Mouse (Mus musculus) right cerebral cortex, postnatal 10 days (tissue): Measurements from ENCODE around the gene Il1r2.

Experiments used
- DNase-seq, 2 experiments: peaks; one replicate each; pipeline ENCODE4 v3.0.0; 2021; ENCODE audit warnings: low spot score in 2 of 2

Il1r2 gene

GRCm38 (mm10) chr1:40059122-40059774 lies 14.6 kb upstream of the Il1r2 start:
- DNase-seq, result no peak

- no peak for DNase-seq
Measured at GRCm38 (mm10) chr1:40061359-40061758, 12.5 kb upstream of the Il1r2 start.

- DNase-seq, result no peak
Measured at GRCm38 (mm10) chr1:40063409-40063808, 10.5 kb upstream of the Il1r2 start.

GRCm38 (mm10) chr1:40064508-40064907 lies 9.4 kb upstream of the Il1r2 start:
- DNase-seq, result no peak

DNA sequence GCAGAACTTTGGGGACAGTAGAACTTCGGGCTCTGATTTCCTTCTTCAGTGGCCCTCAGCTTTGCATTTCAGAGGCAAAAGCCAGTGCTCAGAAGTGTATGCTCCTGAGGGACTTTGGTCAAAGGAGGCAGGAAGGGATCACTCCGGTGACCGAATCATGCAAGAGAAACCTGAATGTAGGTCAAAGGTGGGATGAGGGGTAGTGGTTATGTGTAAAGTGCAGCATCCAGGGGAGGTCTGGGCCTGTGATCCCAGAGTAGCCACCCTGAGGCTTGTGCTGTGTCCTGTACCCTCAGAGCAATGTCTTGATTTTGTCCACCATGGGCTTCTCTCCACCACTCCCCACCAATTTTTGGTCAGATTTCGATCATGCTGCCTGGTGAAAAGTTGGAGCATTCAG lies 1.3 kb upstream of the Il1r2 start:
- no peak for DNase-seq

DNA sequence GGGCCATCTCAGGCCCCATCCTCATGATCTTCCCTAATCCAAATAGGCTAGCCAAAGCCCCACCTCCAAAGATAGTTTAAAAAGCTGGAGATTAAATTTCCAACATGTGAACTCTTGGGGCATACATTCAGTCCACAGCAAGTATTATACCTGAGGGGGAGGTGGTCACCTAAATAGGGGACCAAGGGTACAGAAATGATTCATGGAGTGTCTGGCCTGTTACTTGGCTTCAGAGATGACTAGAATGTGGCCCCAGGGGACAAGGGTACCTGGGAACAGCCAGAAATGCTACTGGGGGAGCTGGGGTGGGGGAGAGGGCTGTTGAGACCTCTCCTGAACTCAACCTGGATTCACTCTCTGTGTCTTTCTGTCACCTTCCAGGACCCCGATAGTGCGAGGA lies 3.4 kb downstream of the Il1r2 start:
- no peak for DNase-seq

DNA sequence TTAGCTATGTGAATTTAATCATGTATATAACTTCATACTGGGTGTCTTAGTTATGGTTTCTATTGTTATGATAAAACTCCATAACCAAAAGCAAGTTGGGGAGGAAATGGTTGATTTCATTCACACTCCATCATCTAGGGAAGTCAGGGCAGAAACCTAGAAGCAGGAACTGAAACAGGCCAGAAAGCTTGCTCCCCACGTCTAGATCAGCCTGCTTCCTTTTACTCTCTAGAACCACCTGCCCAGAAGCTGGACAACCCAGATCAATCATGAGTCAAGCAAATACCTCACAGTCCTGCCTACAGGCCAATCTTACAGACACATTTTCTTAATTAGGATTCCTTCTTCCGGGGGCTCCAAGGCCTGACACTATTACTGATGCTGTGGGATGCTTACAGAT lies 7.2 kb downstream of the Il1r2 start:
- no peak for DNase-seq

DNA sequence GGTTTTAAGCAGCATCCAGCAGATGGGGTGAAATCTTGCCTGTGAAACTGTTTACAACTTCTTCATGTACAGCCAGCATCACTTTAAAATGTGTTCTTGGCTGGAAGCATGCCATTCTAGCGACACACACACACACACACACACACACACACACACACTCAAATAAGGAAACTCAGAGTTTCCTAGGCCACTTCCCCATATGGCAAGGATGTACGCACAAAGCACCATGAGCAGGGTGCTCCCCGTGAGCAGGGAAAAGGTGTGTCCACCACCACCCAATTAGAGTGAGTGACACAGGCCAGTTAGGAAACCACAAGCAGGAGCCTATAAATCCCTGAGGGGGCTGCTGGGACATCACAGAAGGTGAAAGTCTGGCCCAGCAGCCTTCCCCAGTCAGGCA lies 10.5 kb downstream of the Il1r2 start:
- peak; percentile 60 to 65 for DNase-seq

- peak; percentile 82 to 87 for DNase-seq
Measured at GRCm38 (mm10) chr1:40085403-40086182, 11.7 kb downstream of the Il1r2 start.

DNA sequence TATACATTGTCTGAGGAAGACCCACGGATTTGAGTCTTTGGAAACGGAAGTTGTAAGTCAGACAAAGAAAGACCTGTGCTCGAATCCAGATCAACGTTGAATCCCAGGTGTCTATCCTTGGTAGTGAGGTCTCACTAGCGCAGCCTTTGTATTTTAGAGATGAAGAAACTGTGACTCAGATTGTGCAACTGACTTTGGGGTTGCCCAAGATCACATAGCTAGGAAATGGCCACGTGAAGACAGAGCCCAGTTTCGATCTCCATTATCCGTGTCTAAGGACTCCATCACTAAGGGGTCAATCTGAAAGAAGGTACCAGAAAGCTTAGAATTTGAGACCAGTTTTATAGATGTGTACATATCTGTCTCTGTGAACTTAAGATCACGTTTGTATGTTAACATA lies 17.3 kb downstream of the Il1r2 start:
- DNase-seq, result no peak

GRCm38 (mm10) chr1:40092541-40092940 lies 18.7 kb downstream of the Il1r2 start:
- DNase-seq, result no peak

DNA sequence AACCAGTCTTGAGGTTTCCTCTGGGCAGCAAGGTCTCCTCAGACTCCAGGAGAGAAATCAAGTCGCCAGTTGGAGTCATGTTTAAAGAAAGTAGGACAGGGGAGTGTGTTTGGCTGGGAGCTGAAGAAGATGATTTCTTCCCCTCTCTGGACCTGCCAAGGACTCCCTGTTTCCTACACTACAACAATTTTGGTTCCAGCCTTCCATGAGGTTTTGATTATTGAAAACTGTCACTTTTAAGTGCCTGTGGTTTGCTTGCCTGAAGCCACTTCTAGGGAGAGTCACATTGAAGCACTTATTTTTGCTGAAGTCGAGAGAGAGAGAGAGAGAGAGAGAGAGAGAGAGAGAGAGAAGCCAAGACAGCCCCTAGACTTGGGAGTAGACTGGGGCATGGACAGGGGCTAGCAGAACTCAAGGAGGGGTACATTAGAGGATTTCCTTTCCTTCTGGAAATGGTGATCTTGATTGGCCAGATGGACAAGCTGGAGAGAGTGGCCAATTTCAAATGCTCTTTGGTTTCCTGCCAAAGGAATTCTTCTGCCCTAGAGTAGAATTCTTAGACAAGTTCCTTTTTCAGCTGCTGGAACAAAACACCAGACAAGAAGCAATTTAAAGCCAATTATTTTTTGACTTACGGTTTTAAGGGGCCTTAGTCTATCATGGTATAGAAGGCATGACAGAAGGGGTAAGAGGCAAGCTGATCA lies 20.9 kb downstream of the Il1r2 start:
- no peak for DNase-seq

GRCm38 (mm10) chr1:40095585-40095984 lies 21.7 kb downstream of the Il1r2 start:
- no peak for DNase-seq

- DNase-seq, result no peak
Measured at GRCm38 (mm10) chr1:40106306-40106705, 32.4 kb downstream of the Il1r2 start.

DNA sequence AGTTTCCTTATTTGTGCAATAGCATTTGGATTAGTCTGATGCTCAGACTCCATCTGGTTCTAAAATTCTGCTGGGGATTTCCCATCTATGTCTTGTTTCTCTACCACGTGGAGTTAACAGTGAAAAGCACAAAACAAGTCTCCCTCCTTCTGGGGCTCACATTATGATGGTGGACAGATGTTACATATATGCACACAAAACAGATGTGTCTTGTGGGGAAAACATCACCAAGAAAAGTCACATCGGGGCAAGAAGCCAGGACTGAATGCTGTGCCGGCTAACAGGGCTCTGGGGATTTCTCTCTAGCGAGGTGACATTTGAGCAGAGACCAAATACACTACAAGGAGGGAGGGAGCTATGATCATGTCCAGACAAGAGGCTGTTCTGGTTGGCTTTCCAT lies 32.8 kb downstream of the Il1r2 start:
- DNase-seq, result no peak

DNA sequence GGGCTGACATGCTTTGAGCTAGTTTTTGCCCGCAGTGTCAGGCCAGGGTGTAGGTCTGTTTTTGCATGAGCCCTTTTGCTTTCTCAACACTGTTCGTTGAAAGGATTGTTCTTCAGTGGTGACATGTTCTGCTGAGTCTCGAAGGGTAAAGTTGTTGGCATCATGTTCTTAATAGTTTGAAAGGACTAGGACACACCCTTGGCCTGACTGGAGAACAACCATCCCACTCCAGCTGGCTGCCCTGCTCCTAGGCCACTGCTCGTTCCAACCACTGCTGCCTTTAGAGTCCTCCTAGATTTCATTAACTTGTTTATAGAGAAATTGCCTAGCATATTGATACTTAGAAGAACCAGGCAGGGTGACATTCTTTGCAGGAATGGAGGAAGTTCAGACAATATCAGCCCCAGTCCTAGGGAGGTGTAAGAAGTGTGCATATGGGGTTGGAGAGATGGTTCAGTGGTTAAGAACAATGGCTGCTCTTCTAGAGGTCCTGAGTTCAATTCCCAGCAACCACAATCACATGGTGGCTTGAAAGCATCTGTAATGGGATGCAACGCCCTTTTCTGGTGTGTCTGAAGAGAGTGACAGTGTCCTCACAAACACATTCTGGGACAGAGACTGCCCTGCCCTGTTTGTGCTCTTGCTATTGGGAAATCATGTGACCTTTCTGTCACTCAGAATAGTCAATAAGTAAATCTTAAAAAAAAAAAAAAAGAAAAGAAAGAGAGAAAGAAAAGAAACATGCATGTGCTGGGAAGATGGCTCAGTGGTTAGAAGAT lies 34.3 kb downstream of the Il1r2 start:
- no peak for DNase-seq

DNA sequence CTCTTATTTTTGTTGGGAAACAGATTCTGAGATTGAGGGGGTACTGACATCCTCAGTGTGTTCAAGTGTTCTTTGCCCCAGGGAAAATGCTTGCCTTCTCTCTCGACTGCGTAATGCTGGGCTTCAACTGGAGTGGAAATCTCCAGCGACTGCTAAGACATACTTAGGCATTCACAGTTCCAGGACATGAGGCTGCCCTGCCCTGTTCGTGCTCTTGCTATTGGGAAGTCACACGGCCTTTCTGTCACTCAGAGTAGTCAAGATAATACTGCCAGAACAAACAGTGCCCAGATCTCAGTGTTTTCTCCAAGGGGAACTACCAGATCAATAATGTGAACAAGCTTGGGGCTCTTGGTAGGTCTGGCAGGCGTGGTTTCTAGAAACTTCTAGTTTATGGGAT lies 35.9 kb downstream of the Il1r2 start:
- DNase-seq, result no peak

GRCm38 (mm10) chr1:40115271-40115670 lies 41.4 kb downstream of the Il1r2 start:
- DNase-seq, result peak in 1 of 2 experiments; percentile 34

GRCm38 (mm10) chr1:40116422-40116821 lies 42.5 kb downstream of the Il1r2 start:
- peak; percentile 78 to 90 for DNase-seq

- peak; percentile 28 to 32 for DNase-seq
Measured at GRCm38 (mm10) chr1:40117565-40117964, 43.7 kb downstream of the Il1r2 start.

GRCm38 (mm10) chr1:40124237-40124636 lies 50.4 kb downstream of the Il1r2 start:
- DNase-seq, result no peak

DNA sequence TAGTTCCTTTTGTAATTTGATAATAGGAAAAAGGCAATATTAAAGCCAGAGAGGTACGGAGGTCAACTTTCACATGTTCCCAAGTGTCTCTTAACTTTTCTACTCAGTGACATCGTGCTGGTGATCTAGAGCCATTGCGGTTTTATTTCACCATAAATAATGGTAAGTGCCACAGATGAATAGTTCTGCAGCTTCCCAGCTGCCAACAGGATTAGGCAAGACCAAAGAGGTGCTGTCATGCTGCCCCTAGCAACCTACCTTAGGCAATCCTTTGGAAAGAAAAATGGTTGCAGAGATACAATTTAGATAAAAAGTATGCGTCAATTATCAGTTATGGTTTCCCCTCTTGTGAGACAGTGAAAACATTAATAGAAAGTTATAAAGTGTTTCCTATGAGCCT lies 54.6 kb downstream of the Il1r2 start:
- no peak for DNase-seq
